Mouse (Mus musculus) left cerebral cortex, adult 9 months (tissue): ENCODE measurements at regions not wholly inside any gene's neighbourhood (a gene's known extent, or its start where the extent isn't known, plus 50 kb on each side); places are given as distances from the start of the nearest gene placed in this dataset.

Experiments used
- DNase-seq, 2 experiments: peaks; one replicate each; pipeline ENCODE4 v3.0.0; 2022; ENCODE audit warnings: low spot score in 2 of 2

DNA sequence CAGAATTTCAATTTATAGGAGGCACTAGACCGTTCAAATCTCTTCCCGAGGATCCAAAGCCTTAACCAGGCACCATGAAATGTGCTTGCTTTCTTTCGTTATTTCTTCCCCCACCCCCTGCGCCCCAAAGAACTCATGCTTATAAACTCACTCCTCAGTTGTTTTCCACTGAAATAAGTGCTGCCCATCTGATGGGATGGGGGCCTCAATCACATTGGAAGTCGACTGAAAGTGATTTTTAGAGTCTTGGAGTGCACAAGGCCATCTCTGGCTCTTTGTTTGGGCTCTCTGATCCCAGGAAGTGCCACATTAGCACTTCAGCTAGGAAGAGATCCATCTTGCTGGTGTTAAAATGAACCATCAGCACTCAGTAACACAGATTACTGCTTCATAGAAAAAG, 484.3 kb downstream of the Nedd1 start:
- no peak for DNase-seq

GRCm38 (mm10) chr10:92232081-92232480, 490.1 kb downstream of the Nedd1 start:
- DNase-seq = no peak

DNA sequence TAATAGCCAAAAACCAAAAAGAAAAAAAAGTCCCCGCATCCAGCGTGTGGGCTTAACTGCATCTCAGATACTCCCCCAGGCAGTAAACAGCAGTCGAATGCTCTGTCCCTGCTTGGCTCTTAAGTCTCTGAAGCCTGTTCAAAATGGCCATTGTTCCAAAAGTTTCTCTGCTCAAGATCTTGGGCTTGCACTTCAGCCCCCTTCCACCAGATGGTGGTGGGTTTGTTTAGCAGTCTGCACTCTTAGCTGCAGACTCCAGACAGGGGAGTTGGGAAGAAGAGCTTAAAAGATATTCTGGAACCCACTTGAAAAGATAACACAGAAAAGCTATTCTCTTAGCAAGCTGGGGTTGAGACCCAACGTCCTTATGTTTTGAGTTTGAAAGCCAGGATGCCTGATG, 496.4 kb downstream of the Nedd1 start:
- no peak for DNase-seq

DNA sequence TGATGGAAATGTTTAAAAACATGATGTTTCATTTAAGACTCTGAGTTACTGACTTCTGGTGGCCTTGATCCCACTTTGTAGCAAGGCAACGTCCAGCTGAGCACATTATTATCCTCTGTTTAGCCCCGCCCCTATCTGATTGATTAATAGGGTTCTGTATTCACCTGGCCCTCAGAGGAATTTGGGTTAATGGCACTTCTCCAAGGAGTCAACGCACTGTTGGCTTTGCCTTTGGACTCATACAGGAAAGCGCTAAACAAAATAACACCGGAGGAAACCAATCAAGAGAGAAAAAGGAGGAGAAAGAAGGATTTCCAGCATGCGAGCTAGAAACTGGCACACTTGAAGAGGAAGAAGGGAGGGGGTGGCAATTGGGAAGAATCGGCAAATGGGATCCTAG, 497.1 kb downstream of the Nedd1 start:
- DNase-seq = no peak

GRCm38 (mm10) chr10:92219310-92219709, 502.9 kb downstream of the Nedd1 start:
- no peak for DNase-seq

DNA sequence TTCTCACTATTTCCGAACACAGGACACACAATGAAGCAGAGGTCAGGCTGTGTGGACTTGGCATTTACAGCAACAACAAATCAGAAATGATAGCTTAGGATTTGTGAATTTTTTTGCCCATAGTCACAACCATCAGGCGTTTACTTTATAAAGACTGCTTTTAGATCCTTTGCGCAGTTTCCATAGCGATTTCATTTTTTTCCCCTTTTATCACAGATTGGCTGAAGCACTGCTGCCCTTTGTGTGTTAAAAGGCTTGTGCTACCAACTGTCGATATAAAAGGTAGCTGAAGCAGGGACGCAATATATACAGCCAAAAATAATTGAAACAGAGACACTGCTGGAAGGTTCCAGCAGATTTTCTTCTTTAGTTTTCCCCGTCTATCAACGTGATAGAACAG, 551.4 kb downstream of the Nedd1 start:
- no peak for DNase-seq

GRCm38 (mm10) chr10:92166057-92166456, 556.2 kb downstream of the Nedd1 start:
- no peak for DNase-seq

- DNase-seq = no peak
These were observed 557.2 kb downstream of the Nedd1 start for GRCm38 (mm10) chr10:92164991-92165390.

GRCm38 (mm10) chr10:92164648-92164960, 557.6 kb downstream of the Nedd1 start:
- DNase-seq = no peak

- DNase-seq = no peak
These were observed 558.2 kb downstream of the Nedd1 start for GRCm38 (mm10) chr10:92163851-92164647.

DNA sequence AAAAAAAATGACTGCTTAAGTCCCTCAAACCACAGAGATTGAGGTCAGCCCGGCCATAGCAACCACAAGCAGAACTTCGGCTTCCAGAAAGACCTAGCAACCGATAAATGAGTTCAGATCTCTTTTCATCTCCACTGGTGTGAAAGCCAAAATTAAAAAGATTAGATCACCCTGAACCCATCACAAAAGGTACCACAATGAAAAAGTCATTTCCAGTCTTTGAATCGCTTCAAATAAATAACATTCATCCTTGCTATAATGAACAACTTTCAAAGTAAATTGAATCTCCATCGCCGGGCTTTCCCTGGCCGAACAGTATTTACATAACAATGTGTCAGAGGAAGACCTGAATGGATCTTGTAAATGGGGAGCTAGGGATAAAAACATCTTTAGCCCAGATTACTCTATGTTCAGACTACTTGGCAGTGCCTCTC, 559.1 kb downstream of the Nedd1 start:
- no peak for DNase-seq

GRCm38 (mm10) chr10:92162473-92163011, 559.7 kb downstream of the Nedd1 start:
- no peak for DNase-seq

DNA sequence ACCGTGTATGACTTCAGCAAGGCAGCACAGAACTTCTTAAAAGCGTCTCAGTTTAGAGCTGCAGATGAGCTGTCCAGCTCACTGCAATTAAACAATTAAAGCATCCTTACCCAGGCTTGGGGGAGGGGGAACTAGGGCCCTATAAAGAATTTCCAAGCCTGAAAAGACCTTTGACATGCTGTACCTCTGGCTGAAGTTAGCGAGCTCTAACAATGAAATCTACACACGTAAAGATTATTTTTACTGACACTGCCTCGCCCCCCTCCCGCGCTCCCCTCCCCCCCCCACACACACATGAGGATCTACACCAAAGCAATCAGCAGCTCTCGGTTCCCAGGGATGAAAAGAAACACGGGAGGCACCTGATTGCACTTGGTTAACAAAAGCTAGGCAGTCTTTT, 560.7 kb downstream of the Nedd1 start:
- DNase-seq = no peak

GRCm38 (mm10) chr10:92146263-92146662, 576.0 kb downstream of the Nedd1 start:
- no peak for DNase-seq

DNA sequence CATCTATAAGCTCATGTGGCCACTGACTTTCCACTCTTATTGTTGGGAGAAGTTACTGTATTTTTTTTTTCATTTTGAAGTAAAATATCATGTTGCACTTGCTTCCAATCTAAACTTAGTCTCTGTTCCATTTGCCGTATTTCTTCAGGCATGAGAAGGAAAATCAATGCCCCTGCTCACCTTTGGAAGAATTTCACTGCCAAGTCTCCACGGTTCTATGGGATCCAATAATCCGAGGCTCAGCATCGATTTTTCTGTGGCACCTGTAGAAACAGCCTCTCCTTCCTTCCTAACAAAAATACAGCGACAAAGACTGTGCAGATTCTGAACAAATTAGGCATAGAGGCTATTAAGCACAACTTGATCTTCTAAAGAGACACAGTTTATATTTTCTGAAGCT, 586.7 kb downstream of the Nedd1 start:
- DNase-seq = no peak

DNA sequence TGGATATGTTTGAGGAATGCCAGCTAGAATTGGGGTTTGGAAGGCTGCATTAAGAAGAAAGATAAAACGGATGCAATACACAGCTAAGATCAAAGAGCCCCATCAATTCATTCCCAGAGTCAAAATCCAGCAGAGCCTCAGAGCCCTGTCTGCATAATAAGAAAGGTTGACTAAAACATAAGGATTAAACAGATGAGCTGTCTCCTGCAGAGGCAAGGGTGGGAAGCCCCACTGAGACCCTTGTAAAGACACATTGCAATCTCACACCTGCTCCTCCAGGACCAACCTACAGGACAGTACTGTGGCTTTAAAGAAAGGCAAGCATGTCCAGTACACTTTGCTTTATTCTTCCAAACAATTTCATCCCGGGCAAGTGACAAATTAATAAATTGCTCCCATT, 609.4 kb downstream of the Nedd1 start:
- no peak for DNase-seq

DNA sequence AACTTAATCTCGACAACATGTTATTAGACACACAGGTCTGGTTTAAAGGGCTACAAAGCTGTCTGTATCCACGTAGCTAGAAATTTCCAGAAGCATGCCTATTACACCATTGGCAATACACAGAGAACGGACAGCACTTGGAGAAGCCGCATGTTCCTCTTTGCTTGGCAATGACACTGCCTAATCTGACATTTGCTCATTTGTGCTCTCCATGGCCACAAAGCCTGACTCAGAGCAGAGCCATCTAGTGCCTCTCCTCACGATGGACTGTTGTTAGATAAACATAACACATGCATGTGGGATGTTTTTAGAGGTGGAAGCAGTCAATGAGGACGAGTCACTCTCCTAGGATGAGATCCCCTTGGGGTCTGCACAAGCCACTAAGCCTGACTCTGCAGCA, 615.9 kb downstream of the Nedd1 start:
- DNase-seq = no peak

GRCm38 (mm10) chr10:92103887-92104286, 618.3 kb downstream of the Nedd1 start:
- DNase-seq = no peak

GRCm38 (mm10) chr10:92102755-92103154, 619.5 kb downstream of the Nedd1 start:
- DNase-seq = no peak

GRCm38 (mm10) chr10:92097562-92097961, 624.7 kb downstream of the Nedd1 start:
- DNase-seq = no peak

- DNase-seq = no peak
These were observed 625.1 kb downstream of the Nedd1 start for GRCm38 (mm10) chr10:92097081-92097480.

DNA sequence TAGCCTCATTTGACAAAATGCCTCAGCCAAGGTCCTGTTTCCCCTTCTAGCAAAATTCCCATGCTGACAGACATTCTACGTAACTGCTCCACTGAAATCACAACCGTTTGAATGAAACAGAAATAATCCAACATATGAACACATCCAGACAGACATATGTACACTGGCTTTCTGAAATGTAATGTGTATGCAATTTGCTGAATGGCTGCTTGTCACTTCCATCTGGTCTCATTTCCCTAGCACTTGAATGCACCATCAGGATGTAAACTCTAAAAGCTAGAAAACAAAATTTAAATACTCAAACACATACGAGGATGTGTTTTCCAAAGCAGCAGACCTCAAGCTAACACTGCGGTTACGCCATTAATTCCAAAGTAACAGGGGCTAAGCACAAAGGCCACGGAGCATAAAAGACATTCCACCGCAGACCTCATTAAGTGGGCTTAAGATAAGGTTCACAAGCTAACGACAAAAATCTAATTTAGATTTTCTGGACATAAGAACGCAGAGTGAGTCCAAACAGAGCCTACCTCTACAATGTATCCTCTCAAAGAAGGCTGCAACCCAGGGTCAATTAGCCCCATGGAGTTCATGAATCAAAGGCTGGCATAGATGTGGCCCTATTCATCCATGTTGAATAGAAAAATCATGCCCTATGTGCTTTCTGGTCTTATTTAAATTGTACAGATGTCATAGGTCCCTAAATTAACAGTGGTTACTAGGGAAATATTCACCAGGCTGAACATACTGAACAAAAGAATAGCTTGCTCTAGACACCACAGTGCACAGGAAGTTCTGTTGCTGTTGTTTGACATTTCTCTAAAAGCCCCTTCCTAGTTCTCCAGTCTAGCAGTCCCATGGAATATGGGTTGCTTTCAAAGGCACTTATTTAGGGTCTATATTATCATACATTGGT, 630.5 kb downstream of the Nedd1 start:
- no peak for DNase-seq

- no peak for DNase-seq
These were observed 640.1 kb downstream of the Nedd1 start for GRCm38 (mm10) chr10:92082111-92082510.
